Mouse (Mus musculus) T-helper 1 cell (primary cell): ENCODE results near the gene Stk35.

Source experiments
- in situ Hi-C: fragments of 300-600 bp; cut with MboI, MseI; formaldehyde crosslinking; loops from one replicate; pipeline ENCODE4 v1.15.1; 2025; ENCODE audit warnings: high pct_unique_total_duplicates

Gene Stk35

GRCm38 (mm10) chr2:129800271-129800903 lies at the start of gene Stk35:
Gene Stk35 (plus strand): TSS chr2:129800517.
- in situ Hi-C loops, result no loop called here

- in situ Hi-C loops, result no loop called here
Observed at GRCm38 (mm10) chr2:129782046-129782445, 18.3 kb upstream of the Stk35 start.

- in situ Hi-C loops, result no loop called here
Observed at GRCm38 (mm10) chr2:129796501-129796900, 3.8 kb upstream of the Stk35 start.

GRCm38 (mm10) chr2:129797709-129798108 lies 2.6 kb upstream of the Stk35 start:
- in situ Hi-C loops, result no loop called here

GRCm38 (mm10) chr2:129798410-129798809 lies 1.9 kb upstream of the Stk35 start:
- in situ Hi-C loops, result no loop called here

GRCm38 (mm10) chr2:129800904-129801230 lies 550 bp downstream of the Stk35 start:
- in situ Hi-C loops, result no loop called here

GRCm38 (mm10) chr2:129801231-129802029 lies 1.1 kb downstream of the Stk35 start:
- in situ Hi-C loops, result no loop called here

GRCm38 (mm10) chr2:129805486-129805885 lies 5.2 kb downstream of the Stk35 start:
- in situ Hi-C loops, result no loop called here

GRCm38 (mm10) chr2:129806486-129806885 lies 6.2 kb downstream of the Stk35 start:
- in situ Hi-C loops, result no loop called here

GRCm38 (mm10) chr2:129810563-129810962 lies 10.2 kb downstream of the Stk35 start:
- in situ Hi-C loops, result no loop called here

GRCm38 (mm10) chr2:129814033-129814432 lies 13.7 kb downstream of the Stk35 start:
- in situ Hi-C loops, result no loop called here

GRCm38 (mm10) chr2:129815076-129815475 lies 14.8 kb downstream of the Stk35 start:
- in situ Hi-C loops, result no loop called here

- in situ Hi-C loops, result no loop called here
Observed at GRCm38 (mm10) chr2:129817603-129818257, 17.4 kb downstream of the Stk35 start.

GRCm38 (mm10) chr2:129818868-129819267 lies 18.6 kb downstream of the Stk35 start:
- in situ Hi-C loops, result no loop called here

GRCm38 (mm10) chr2:129819531-129819930 lies 19.2 kb downstream of the Stk35 start:
- in situ Hi-C loops, result no loop called here

- in situ Hi-C loops, result no loop called here
Observed at GRCm38 (mm10) chr2:129819951-129820350, 19.6 kb downstream of the Stk35 start.

- in situ Hi-C loops, result no loop called here
Observed at GRCm38 (mm10) chr2:129821021-129821420, 20.7 kb downstream of the Stk35 start.

GRCm38 (mm10) chr2:129821568-129821967 lies 21.3 kb downstream of the Stk35 start:
- in situ Hi-C loops, result no loop called here

GRCm38 (mm10) chr2:129823310-129823709 lies 23.0 kb downstream of the Stk35 start:
- in situ Hi-C loops, result no loop called here

- in situ Hi-C loops, result no loop called here
Observed at GRCm38 (mm10) chr2:129824254-129824653, 23.9 kb downstream of the Stk35 start.

- in situ Hi-C loops, result no loop called here
Observed at GRCm38 (mm10) chr2:129826141-129826540, 25.8 kb downstream of the Stk35 start.

GRCm38 (mm10) chr2:129832993-129833392 lies 32.7 kb downstream of the Stk35 start:
- in situ Hi-C loops, result no loop called here

GRCm38 (mm10) chr2:129834221-129834620 lies 33.9 kb downstream of the Stk35 start:
- in situ Hi-C loops, result no loop called here
